Mouse (Mus musculus) stomach, embryonic 14.5 days (tissue): ENCODE results near the gene Atp11a. TPM values are rescaled to one million over a fixed set of nuclear protein-coding genes. Genes with fewer than 3 reads are reported as not detected.

ENCODE experiments used
- ATAC-seq: fragments of 200-750 bp; cut with Nextera tagmentation; 2 replicates; pipeline ENCODE4 v1.8.0; 2017; ENCODE audit warnings: low read depth, moderate TSS enrichment; ENCODE audit not compliant: insufficient number of reproducible peaks, insufficient read depth, low FRiP score
- H3K27ac ChIP-seq: fragments of 300-500 bp; sonication (generic); 2 replicates; pipeline ENCODE4 v1.5.1; 2014; ENCODE audit warnings: mild to moderate bottlenecking, low read length, moderate library complexity, mixed read lengths
- H3K27me3 ChIP-seq: fragments of 300-500 bp; sonication (generic); 2 replicates; pipeline ENCODE4 v1.6.1; 2014; ENCODE audit warnings: low read length, control low read depth, mixed read lengths; ENCODE audit not compliant: control insufficient read depth, insufficient read depth
- H3K36me3 ChIP-seq: fragments of 300-500 bp; sonication (generic); 2 replicates; pipeline ENCODE4 v1.6.1; 2014; ENCODE audit warnings: mild to moderate bottlenecking, control low read depth, low read length, moderate library complexity, mixed read lengths; ENCODE audit not compliant: control insufficient read depth, insufficient read depth
- H3K4me1 ChIP-seq: fragments of 300-500 bp; sonication (generic); 2 replicates; pipeline ENCODE4 v1.6.1; 2014; ENCODE audit warnings: low read length, control low read depth, mixed read lengths; ENCODE audit not compliant: control insufficient read depth, insufficient read depth
- H3K4me2 ChIP-seq: fragments of 300-500 bp; sonication (generic); replicated peaks from 2 replicates; pipeline ENCODE4 v1.6.1; 2014; ENCODE audit warnings: low read depth, low read length, control low read depth
- H3K4me3 ChIP-seq: fragments of 300-500 bp; sonication (generic); 2 replicates; pipeline ENCODE4 v1.5.1; 2014; ENCODE audit warnings: low read depth, low read length, control low read depth
- H3K9ac ChIP-seq: fragments of 300-500 bp; sonication (generic); replicated peaks from 2 replicates; pipeline ENCODE4 v1.6.1; 2014; ENCODE audit warnings: low read depth, mild to moderate bottlenecking, control low read depth, low read length, moderate library complexity, mixed read lengths
- H3K9me3 ChIP-seq: fragments of 300-500 bp; sonication (generic); 2 replicates; pipeline ENCODE4 v1.6.1; 2016; ENCODE audit warnings: low read depth, low read length, control low read depth; ENCODE audit not compliant: control insufficient read depth
- WGBS: fragments of 180-500 bp; shearing (Covaris S2); extraction: QIAGEN DNeasy Blood & Tissue Kit; methylation state at CpG from one replicate; pipeline ENCODE4 v1.1.7; 2014; 5-methylcytosine and 5-hydroxymethylcytosine counted together
- polyA plus RNA-seq: library from polyadenylated mRNA; unstranded; fragments of >200 nt; fragmentation: Nextera tagmentation; extraction: Ambion mirVana; gene quantifications from 2 replicates; pipeline ENCODE4 v1.2.1, GENCODE M21; 2014

Gene Atp11a
- polyA plus RNA-seq, 1 experiment from 2014 or later, result 20.8 TPM

GRCm38 (mm10) chr8:12887772-12888435 lies 131.1 kb downstream of the Atp11a start:
- Histone ChIP-seq H3K9ac (no peak overlapping the region), H3K36me3 (no peaks in the 10 kb centered on the region), H3K27ac (no peak overlapping the region), H3K4me3 (no peak overlapping the region), H3K9me3 (no peaks in the 10 kb centered on the region), H3K4me2 (no peak overlapping the region), H3K4me1 (no peaks in the 10 kb centered on the region), H3K27me3 (no peaks in the 10 kb centered on the region)
- WGBS, result 85% methylated on average over 16 of the region's 16 CpGs
- ATAC-seq, result no peak

GRCm38 (mm10) chr8:12889046-12889598 lies 132.3 kb downstream of the Atp11a start:
- H3K4me2 ChIP-seq, result no peak overlapping the region
- H3K27ac ChIP-seq, result no peak overlapping the region
- no peak for ATAC-seq
- no peaks in the 10 kb centered on the region for H3K4me1 ChIP-seq
- H3K9ac ChIP-seq, result no peak overlapping the region
- H3K4me3 ChIP-seq, result no peak overlapping the region
- 86% methylated on average over 11 of the region's 11 CpGs for WGBS
- no peaks in the 10 kb centered on the region for H3K36me3 ChIP-seq
- H3K27me3 ChIP-seq, result no peaks in the 10 kb centered on the region
- H3K9me3 ChIP-seq, result no peaks in the 10 kb centered on the region

- WGBS, result 71% methylated on average over 5 of the region's 5 CpGs
- 0 out of 2 replicates have a peak, but pooled peaks cover 4% of the 10 kb centered on the region for H3K4me1 ChIP-seq
- H3K4me2 ChIP-seq, result no peak overlapping the region
- ATAC-seq, result no peak
- H3K4me3 ChIP-seq, result no peak overlapping the region
- H3K27ac ChIP-seq, result no peak overlapping the region
- no peaks in the 10 kb centered on the region for H3K36me3 ChIP-seq
- H3K9ac ChIP-seq, result no peak overlapping the region
- no peaks in the 10 kb centered on the region for H3K27me3 ChIP-seq
- no peaks in the 10 kb centered on the region for H3K9me3 ChIP-seq
These were observed 136.2 kb downstream of the Atp11a start for GRCm38 (mm10) chr8:12892882-12893446.

- Histone ChIP-seq H3K4me1 (0 out of 2 replicates have a peak, but pooled peaks cover 7% of the 10 kb centered on the region), H3K36me3 (no peaks in the 10 kb centered on the region), H3K4me2 (no peak overlapping the region), H3K9me3 (no peaks in the 10 kb centered on the region), H3K27me3 (no peaks in the 10 kb centered on the region), H3K27ac (no peak overlapping the region), H3K9ac (no peak overlapping the region), H3K4me3 (no peak overlapping the region)
- WGBS, result 84% methylated on average over 12 of the region's 12 CpGs
- no peak for ATAC-seq
These were observed 137.2 kb downstream of the Atp11a start for GRCm38 (mm10) chr8:12893797-12894578.

- WGBS, result 78% methylated on average over 11 of the region's 11 CpGs
- Histone ChIP-seq H3K36me3 (no peaks in the 10 kb centered on the region), H3K9ac (no peak overlapping the region), H3K27me3 (no peaks in the 10 kb centered on the region), H3K9me3 (no peaks in the 10 kb centered on the region), H3K4me1 (0 out of 2 replicates have a peak, but pooled peaks cover 7% of the 10 kb centered on the region), H3K27ac (no peak overlapping the region), H3K4me2 (no peak overlapping the region), H3K4me3 (no peak overlapping the region)
- no peak for ATAC-seq
These were observed 138.1 kb downstream of the Atp11a start for GRCm38 (mm10) chr8:12894783-12895534.

GRCm38 (mm10) chr8:12895535-12896150 lies 138.8 kb downstream of the Atp11a start:
- Histone ChIP-seq H3K4me2 (no peak overlapping the region), H3K27me3 (no peaks in the 10 kb centered on the region), H3K4me1 (0 out of 2 replicates have a peak, but pooled peaks cover 7% of the 10 kb centered on the region), H3K4me3 (no peak overlapping the region), H3K27ac (no peak overlapping the region), H3K36me3 (no peaks in the 10 kb centered on the region), H3K9me3 (no peaks in the 10 kb centered on the region), H3K9ac (no peak overlapping the region)
- WGBS, result 69% methylated on average over 9 of the region's 9 CpGs
- ATAC-seq, result no peak

GRCm38 (mm10) chr8:12896494-12897373 lies 139.9 kb downstream of the Atp11a start:
- Histone ChIP-seq H3K4me1 (0 out of 2 replicates have a peak, but pooled peaks cover 7% of the 10 kb centered on the region), H3K9me3 (no peaks in the 10 kb centered on the region), H3K9ac (no peak overlapping the region), H3K27me3 (no peaks in the 10 kb centered on the region), H3K4me2 (no peak overlapping the region), H3K36me3 (no peaks in the 10 kb centered on the region), H3K27ac (no peak overlapping the region), H3K4me3 (no peak overlapping the region)
- WGBS, result 47% methylated on average over 13 of the region's 13 CpGs
- peak; percentile 62; the same call in 1 of the 2 replicates for ATAC-seq
